Mouse (Mus musculus): ENCODE measurements around the gene Mast1. TPM values are rescaled to one million over a fixed set of nuclear protein-coding genes. Genes with fewer than 3 reads are reported as not detected.
A peak's percentile ranks its signal among the peaks of the same experiment; 100 is the strongest.
"Not testable (repeated sequence)": the region's sequence is repeated elsewhere in the genome, so short reads cannot be mapped to it uniquely, and the experiment has no call there.

The Mast1 gene
- total RNA-seq, 2 experiments from 2014 or later = 75.6 to 83.6 TPM

- DNase-seq (ENCODE audit: low spot score in 2 of 2) = no peak
Observed at GRCm38 (mm10) chr8:84911854-84912253, 25.3 kb downstream of the Mast1 start.

GRCm38 (mm10) chr8:84910551-84910950 is 26.6 kb downstream of the Mast1 start:
- no peak for DNase-seq (ENCODE audit: low spot score in 2 of 2)

- no peak for DNase-seq (ENCODE audit: low spot score in 2 of 2)
Observed at GRCm38 (mm10) chr8:84909949-84910348, 27.2 kb downstream of the Mast1 start.

GRCm38 (mm10) chr8:84909162-84909767 is 27.9 kb downstream of the Mast1 start:
- no peak for DNase-seq (ENCODE audit: low spot score in 2 of 2)

- DNase-seq (ENCODE audit: low spot score in 2 of 2) = peak; percentile 70 to 73
Observed at GRCm38 (mm10) chr8:84908421-84909161, 28.6 kb downstream of the Mast1 start, which contains the start of gene Dnase2a. TSS of gene Dnase2a (plus strand) at chr8:84908560.

- DNase-seq (ENCODE audit: low spot score in 2 of 2) = not testable (repeated sequence)
Observed at GRCm38 (mm10) chr8:84907979-84908378, 29.2 kb downstream of the Mast1 start.

- no peak for DNase-seq (ENCODE audit: low spot score in 2 of 2)
Observed at GRCm38 (mm10) chr8:84907493-84907892, 29.7 kb downstream of the Mast1 start.

- no peak for DNase-seq (ENCODE audit: low spot score in 2 of 2)
Observed at GRCm38 (mm10) chr8:84907037-84907436, 30.1 kb downstream of the Mast1 start.

GRCm38 (mm10) chr8:84904351-84904750 is 32.8 kb downstream of the Mast1 start:
- DNase-seq (ENCODE audit: low spot score in 2 of 2) = no peak

GRCm38 (mm10) chr8:84902920-84903661 is 34.1 kb downstream of the Mast1 start:
- peak; percentile 91 to 95 for DNase-seq (ENCODE audit: low spot score in 2 of 2)

- DNase-seq (ENCODE audit: low spot score in 2 of 2) = no peak
Observed at GRCm38 (mm10) chr8:84902367-84902919, 34.7 kb downstream of the Mast1 start.

GRCm38 (mm10) chr8:84901752-84902151 is 35.4 kb downstream of the Mast1 start, which contains the start of gene Klf1:
TSS of gene Klf1 (plus strand) at chr8:84901928.
- DNase-seq (ENCODE audit: low spot score in 2 of 2) = no peak

- no peak for DNase-seq (ENCODE audit: low spot score in 2 of 2)
Observed at GRCm38 (mm10) chr8:84901071-84901470, 36.1 kb downstream of the Mast1 start.

GRCm38 (mm10) chr8:84895963-84896362 is 41.2 kb downstream of the Mast1 start:
- DNase-seq (ENCODE audit: low spot score in 2 of 2) = no peak

GRCm38 (mm10) chr8:84893709-84894134 is 43.4 kb downstream of the Mast1 start, which contains the start of gene Gcdh:
TSS of gene Gcdh (minus strand) at chr8:84893921.
- peak; percentile 89 to 92 for DNase-seq (ENCODE audit: low spot score in 2 of 2)

- no peak for DNase-seq (ENCODE audit: low spot score in 2 of 2)
Observed at GRCm38 (mm10) chr8:84892993-84893708, 44.0 kb downstream of the Mast1 start.

GRCm38 (mm10) chr8:84889141-84889540 is 48.0 kb downstream of the Mast1 start:
- DNase-seq (ENCODE audit: low spot score in 2 of 2) = no peak

GRCm38 (mm10) chr8:84888280-84888679 is 48.9 kb downstream of the Mast1 start:
- DNase-seq (ENCODE audit: low spot score in 2 of 2) = no peak

GRCm38 (mm10) chr8:84884728-84885127 is 52.4 kb downstream of the Mast1 start:
- DNase-seq (ENCODE audit: low spot score in 2 of 2) = no peak

- DNase-seq (ENCODE audit: low spot score in 2 of 2) = no peak
Observed at GRCm38 (mm10) chr8:84878915-84879314, 58.2 kb downstream of the Mast1 start.

Measured in left cerebral cortex, adult 18-20 months (tissue).